Mouse (Mus musculus): Measurements from ENCODE around the gene Ciita.

GRCm38 (mm10) chr16:10446573-10447263, 33.1 kb upstream of the Ciita start:
- TF ChIP-seq CTCF (IDR thresholded peaks at IDR 0.05) (no peak), EP300 (IDR thresholded peaks at IDR 0.05) (no peak)
